Mouse (Mus musculus) megakaryocyte progenitor cell, adult 5-6 weeks (primary cell): ENCODE measurements around the gene Smarcd1. TPM values are rescaled to one million over a fixed set of nuclear protein-coding genes. Genes with fewer than 3 reads are reported as not detected.
"Not testable (repeated sequence)": the region's sequence is repeated elsewhere in the genome, so short reads cannot be mapped to it uniquely, and the experiment has no call there.

Experiments
- ATAC-seq: replicated peaks from 2 replicates; pipeline ENCODE4 v1.8.0; 2016; ENCODE audit warnings: mild to moderate bottlenecking, moderate TSS enrichment, inconsistent platforms; ENCODE audit not compliant: poor library complexity
- total RNA-seq, 2 experiments: library from RNA; stranded (forward) in 1 of 2; stranded (reverse) in 1 of 2; fragments of 157-497, 149-512 nt in 1 of 2; fragments of 200-1000 nt in 1 of 2; gene quantifications; 2 replicates each; pipeline versions ENCODE4 v1.2.3 to v1.2.4; 2015 to 2017

Gene Smarcd1
- total RNA-seq, 2 experiments from 2014 or later: 17.3 to 22.8 TPM

GRCm38 (mm10) chr15:99682880-99683279 lies 19.0 kb upstream of the Smarcd1 start:
- peak; percentile 44 for ATAC-seq

DNA sequence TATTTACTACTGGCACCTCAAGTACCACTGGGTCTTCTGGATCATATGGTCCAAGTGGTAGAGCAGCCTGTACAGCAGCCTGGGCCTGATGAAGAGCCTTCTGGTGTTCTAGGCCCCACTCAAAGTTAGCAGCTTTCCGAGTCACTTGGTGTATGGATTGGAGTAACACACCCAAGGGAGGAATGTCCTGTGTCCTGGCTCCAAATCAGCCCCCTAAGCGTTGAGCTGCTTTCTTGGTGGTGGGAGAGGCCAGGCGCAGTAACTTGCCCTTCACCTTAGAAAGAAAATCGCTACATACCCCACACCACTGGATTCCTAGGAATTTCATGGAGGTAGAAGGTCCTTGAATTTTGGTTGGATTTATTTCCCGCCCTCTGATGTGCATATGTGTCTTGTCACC lies 17.8 kb upstream of the Smarcd1 start:
- ATAC-seq: no peak

GRCm38 (mm10) chr15:99688712-99689111 lies 13.2 kb upstream of the Smarcd1 start:
- ATAC-seq: peak; percentile 85

DNA sequence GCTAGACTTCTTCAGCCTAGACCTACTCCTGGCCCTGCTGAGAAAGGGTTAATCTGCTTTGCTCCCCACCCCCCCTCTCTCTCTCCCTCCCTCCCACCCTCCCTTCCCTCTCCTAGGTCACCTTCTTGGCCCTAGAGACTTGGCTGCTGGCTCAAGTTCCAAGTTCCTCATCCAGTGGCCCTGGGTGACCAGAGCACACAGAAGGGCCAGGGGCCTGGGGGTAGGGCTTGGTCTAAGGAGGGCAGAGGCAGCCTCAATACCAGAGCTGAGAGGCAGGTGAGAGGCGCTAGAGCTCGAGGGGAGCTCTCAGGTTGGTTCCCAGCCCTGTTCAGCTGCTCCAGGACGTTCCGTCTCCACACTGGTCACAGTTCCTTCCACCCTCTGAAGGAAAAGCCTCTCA lies 11.0 kb upstream of the Smarcd1 start:
- ATAC-seq: no peak

DNA sequence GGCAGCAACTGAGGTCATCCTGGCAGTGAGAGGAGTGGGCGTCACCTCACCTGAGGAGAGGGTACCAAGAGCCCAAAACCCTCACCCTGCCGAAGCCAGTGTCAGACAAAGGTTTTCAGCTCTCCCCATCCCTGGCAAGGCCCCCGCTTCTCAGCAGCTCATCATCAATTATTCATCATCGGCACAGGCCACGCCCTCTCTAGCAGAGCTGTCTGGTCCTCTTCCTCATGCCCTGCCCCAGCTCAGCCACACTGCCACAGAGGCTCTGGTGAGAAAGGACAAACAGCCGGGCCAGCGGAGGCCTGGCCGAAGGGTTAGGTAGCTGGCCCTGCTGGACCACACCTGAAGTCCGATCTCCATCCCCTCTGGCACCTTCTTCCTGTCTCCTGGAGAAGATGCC lies 10.0 kb upstream of the Smarcd1 start:
- ATAC-seq: no peak

- no peak for ATAC-seq
Measured at GRCm38 (mm10) chr15:99697309-99697708, 4.6 kb upstream of the Smarcd1 start.

GRCm38 (mm10) chr15:99698533-99699085 lies 3.3 kb upstream of the Smarcd1 start:
- ATAC-seq: no peak

DNA sequence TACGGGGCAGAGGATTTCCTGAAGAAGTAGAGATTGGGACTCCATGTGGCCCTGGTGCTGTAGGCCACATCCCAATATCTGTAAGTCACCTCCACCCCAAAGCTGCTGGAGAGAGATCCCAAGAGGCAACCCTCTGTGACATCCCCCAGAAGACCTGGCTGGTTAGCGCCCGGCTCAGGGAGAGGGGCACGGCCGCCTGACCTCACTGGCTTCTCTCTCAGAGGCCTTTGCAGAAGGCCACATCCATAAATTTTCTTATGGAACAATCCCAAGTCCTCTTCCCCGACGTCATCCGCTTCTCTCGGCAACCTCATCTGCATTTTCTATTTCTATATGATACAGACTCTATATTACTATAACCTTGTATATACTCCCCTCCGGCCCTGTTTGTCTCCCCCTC lies 2.2 kb upstream of the Smarcd1 start:
- ATAC-seq: no peak

DNA sequence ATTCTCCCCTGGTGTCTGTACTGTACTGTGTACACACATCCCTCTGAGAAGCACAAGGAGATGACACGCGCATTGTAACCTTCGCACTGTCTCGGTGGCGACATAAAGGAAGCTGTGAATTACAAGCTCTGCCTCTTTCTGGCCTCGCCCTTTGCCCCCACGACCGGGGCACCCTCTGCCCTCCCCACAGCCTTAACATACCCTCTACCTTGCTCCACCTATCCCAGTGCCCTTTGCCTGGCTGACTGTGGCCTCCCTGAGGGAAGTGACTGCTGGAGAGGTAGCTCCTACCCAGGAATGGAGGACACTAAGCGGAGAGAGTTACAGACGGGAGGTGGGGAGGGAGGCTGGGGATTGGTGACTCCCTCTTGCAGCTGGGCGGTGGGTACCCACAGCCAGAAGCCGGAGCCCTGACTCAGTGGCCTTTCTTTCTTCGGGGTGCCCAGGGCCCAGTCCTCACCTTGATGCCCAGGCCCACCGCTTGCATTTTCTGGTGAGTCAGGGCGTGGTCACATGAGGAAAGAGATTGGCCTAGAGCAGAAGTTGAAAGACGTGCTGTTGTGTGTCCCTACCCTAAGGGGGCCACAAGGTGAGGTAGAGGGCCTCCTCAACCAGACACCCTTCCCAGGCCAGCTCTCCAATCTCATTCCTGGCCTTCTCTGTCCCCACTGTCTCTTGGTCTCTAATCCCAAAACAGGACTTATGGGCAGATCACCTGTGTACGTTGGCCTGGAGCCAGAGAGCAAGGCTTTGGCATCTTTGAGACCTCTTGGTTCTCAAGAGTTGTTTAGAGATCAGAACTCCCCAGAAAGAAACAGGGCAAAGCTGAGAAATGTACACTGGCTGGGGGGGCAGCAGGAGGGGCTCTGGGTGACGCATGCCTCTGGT lies 1.5 kb upstream of the Smarcd1 start:
- ATAC-seq: no peak

DNA sequence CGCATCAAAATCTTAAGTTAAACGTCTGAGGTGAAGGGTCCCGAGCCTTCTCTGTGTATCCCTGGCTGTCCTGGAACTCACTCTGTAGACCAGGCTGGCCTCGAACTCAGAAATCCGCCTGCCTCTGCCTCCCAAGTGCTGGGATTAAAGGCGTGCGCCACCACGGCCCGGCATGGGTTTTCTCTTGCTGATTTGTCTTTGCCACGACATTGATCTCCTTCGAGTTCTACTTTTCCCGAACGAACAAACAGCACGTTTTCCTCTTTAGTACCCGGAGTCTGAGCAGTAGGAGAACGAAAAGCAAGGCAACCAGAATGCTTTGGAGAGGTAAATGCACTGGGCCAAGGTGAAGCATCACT lies 310 bp upstream of the Smarcd1 start:
- not testable (repeated sequence) for ATAC-seq

DNA sequence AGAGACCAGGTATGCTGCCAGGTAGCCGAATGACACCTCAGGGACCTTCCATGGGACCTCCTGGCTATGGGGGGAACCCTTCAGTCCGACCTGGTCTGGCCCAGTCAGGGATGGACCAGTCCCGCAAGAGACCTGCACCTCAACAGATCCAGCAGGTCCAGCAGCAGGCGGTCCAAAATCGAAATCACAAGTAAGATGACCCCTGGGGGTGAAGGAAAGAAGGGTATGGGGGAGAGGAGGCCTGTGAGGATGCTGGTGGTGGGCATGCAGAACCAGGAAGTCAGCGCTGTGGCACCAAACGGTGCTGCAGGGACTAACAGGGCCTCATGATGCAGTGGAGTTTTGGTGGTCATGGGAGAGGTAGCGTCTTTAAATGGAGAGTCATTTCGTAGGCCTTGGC lies 1.2 kb downstream of the Smarcd1 start:
- no peak for ATAC-seq

DNA sequence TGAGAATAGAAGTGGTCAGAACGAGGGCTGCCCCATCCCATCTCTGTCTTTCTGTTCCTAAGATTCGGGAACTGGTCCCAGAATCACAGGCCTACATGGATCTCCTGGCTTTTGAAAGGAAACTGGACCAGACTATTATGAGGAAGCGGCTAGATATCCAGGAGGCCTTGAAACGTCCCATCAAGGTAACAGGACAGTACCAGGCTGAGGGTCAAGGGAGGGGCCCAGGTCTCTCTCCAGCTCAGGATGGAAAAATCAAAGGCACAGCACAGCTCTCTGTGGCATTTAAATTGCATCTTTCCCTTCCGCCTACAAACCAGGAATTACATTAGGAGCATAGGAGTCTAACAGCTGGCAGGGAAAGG lies 1.7 kb downstream of the Smarcd1 start:
- no peak for ATAC-seq

- ATAC-seq: no peak
Measured at GRCm38 (mm10) chr15:99704041-99704681, 2.2 kb downstream of the Smarcd1 start.

DNA sequence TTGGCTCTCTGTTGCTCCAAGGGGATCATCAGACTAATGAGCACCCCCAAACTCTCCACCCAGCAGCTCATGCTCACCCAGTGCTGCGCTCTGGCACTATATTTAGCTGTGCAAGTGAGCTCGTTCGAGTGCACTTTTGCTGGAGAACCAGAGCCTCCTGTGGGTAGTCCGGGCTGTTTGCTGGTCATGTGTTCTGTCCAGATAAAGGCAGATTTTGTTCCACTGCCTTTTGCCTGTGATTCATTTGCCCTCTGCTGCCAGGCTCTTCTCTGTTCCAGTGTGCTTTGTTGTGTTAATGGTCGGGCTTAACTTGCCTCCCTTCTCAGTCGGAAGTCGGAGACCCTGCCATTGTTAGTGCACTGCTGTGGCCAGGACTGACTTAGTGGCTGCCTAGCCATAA lies 3.0 kb downstream of the Smarcd1 start:
- ATAC-seq: no peak

- peak; percentile 59 for ATAC-seq
Measured at GRCm38 (mm10) chr15:99705440-99706048, 3.6 kb downstream of the Smarcd1 start, which contains the start of gene Gm17349. Gm17349 (minus strand) TSS chr15:99705490.

DNA sequence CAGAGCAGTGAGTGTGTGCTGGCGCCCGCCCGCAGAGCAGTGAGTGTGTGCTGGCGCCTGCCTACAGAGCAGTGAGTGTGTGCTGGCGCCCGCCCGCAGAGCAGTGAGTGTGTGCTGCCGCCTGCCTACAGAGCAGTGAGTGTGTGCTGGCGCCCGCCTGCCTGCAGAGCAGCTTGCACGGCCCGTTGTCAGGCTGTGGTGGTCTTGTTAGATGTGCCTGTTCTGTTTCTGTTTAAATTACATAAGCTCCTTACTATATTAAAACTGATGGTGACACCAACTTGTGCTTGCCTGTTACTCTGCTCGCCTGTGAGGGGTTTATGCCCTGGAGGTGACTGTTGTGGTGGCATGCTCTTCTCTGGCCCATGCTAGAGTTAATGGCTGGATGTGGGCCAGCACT lies 6.2 kb downstream of the Smarcd1 start:
- ATAC-seq: no peak

DNA sequence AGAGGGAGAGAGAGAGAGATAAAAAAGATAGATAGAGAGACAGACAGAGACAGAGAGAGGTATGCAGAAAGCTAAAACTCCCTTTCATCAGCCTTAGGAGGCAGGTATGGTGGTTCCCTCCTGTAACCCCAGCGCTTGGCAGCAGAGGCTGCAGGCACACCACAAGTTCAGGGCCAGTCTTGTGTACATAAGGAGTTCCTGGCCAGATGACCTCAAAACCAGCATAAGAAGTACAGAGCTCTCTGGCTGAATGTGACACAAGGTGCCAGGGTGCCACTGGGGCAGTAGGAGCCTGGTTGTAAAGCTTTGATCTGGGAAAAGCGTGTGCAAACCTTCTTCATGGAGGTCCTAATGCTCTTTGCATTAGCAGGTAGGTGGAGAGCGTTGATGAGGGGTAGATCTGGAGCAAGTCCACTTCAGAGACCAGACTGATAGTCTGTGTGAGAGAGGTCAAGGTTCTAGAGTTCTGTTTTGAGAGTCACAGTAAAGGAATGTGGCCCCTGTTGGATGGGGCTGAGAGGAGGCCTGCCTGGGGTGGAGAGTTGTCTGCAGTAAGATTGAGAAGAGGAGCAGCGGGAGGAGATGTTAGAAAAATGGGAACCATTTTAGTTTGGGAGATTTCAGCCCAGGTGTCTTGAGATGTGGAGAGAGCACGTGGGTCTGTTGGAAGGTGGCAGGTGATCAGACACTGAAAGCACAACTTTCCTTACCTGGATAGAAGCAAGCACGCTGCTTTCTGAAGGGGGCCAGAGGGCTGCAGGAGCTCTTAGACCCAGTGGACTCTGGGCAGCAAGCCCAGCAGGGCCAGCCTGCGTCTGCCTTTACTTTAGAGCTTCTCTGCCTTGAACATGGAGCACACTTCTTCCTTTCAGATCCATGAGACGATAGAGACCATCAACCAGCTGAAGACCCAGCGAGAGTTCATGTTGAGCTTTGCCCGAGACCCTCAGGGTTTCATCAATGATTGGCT lies 8.6 kb downstream of the Smarcd1 start:
- no peak for ATAC-seq

DNA sequence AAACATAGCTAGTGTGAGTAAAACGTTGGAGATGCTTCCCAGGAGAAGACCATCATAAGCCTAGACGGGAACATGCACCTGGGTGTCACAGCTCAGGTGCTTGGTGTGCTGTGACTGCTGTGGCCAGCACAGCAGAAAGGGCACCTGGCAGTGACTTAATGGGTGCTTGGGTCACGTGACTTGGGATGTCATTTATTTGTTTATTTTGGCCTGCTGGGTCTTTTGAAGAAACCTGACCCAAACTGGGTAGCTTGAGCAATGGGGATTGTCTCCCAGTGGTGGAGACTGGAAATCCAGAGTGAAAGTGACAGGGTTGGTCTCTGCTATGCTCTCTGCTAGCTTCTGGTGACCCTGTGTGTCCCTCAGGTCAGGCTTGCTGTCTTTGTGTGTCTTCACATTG lies 9.6 kb downstream of the Smarcd1 start:
- ATAC-seq: no peak

GRCm38 (mm10) chr15:99712666-99713559 lies 11.0 kb downstream of the Smarcd1 start:
- no peak for ATAC-seq

GRCm38 (mm10) chr15:99713569-99713968 lies 11.6 kb downstream of the Smarcd1 start:
- ATAC-seq: no peak
